In genomic region chr16:31249401-31249800, GRCm38 (mm10) we compare ENCODE assay signal across 14 mouse cellular contexts.
"Had no signal": no experiment of that assay in that cellular context is flagged by ENCODE, and none has a peak within 500 bp of the region (broad histone marks: within the 10 kb centered on the region; RNA-seq: fewer than 3 reads in every experiment).

No protein-coding gene starts in this region.

- H3K4me3 ChIP-seq: limb, embryonic 13.5 days; liver, embryonic 13.5 days; megakaryocyte, embryonic 14.5 days; midbrain, embryonic 10.5 days; midbrain, embryonic 13.5 days; myocyte had no signal

- H3K27ac ChIP-seq: kidney, postnatal 0 days; limb, embryonic 13.5 days; liver, embryonic 13.5 days; midbrain, embryonic 10.5 days; midbrain, embryonic 13.5 days had no signal

- DNase-seq: kidney, adult 2 months; kidney, postnatal 25 days; liver; liver, embryonic 13.5 days; lung, embryonic 14.5 days; lung, postnatal 36 days; thymus, adult 18-20 months; thymus, postnatal 36 days had no signal

- H3K9ac ChIP-seq: limb, embryonic 13.5 days; liver, embryonic 13.5 days; lung, embryonic 14.5 days; midbrain, embryonic 13.5 days had no signal

- H3K4me1 ChIP-seq: limb, embryonic 13.5 days; midbrain, embryonic 10.5 days; midbrain, embryonic 13.5 days had no signal

- H3K27me3 ChIP-seq: limb, embryonic 13.5 days; liver, embryonic 13.5 days; megakaryocyte, embryonic 14.5 days; midbrain, embryonic 13.5 days had no signal

- H3K4me2 ChIP-seq: limb, embryonic 13.5 days; liver, embryonic 13.5 days; lung, embryonic 14.5 days; midbrain, embryonic 13.5 days had no signal

- H3K9me3 ChIP-seq: limb, embryonic 13.5 days; liver, embryonic 13.5 days; megakaryocyte, embryonic 14.5 days; midbrain, embryonic 10.5 days; midbrain, embryonic 13.5 days had no signal
